Mouse (Mus musculus) myocyte (in vitro differentiated cells): Measurements from ENCODE around the gene Myo9b. TPM values are rescaled to one million over a fixed set of nuclear protein-coding genes. Genes with fewer than 3 reads are reported as not detected.

Experiments used
- polyA plus RNA-seq: library from polyadenylated mRNA; unstranded; fragments of >200 nt; fragmentation: generic; extraction: Trizol; gene quantifications from one replicate; pipeline ENCODE4 v1.2.1, GENCODE M21; 2012; ENCODE audit warnings: missing spikeins

Gene Myo9b
- polyA plus RNA-seq, 1 experiment: 39.6 TPM

Other genes starting within 250 kb of the Myo9b start
- 13.2 TPM for gene Haus8, start 220 bp downstream of the Myo9b start, polyA plus RNA-seq
- gene Use1, start 94.1 kb downstream of the Myo9b start, polyA plus RNA-seq: 180 TPM
- gene Ocel1, start 98.6 kb downstream of the Myo9b start, polyA plus RNA-seq: 15.2 TPM
- 62.3 TPM for gene Nr2f6, start 109.2 kb downstream of the Myo9b start, polyA plus RNA-seq
- 0.02 TPM for gene Ushbp1, start 123.1 kb downstream of the Myo9b start, polyA plus RNA-seq
- gene Babam1, start 124.1 kb downstream of the Myo9b start, polyA plus RNA-seq: 108 TPM
- 1.3 TPM for gene Ankle1, start 133.3 kb downstream of the Myo9b start, polyA plus RNA-seq
- gene Abhd8, start 190.9 kb downstream of the Myo9b start, polyA plus RNA-seq: 67.0 TPM
- 79.0 TPM for gene Mrpl34, start 192.2 kb downstream of the Myo9b start, polyA plus RNA-seq
- gene Dda1, start 196.5 kb downstream of the Myo9b start, polyA plus RNA-seq: 117 TPM
- 27.5 TPM for gene Ano8, start 213.2 kb downstream of the Myo9b start, polyA plus RNA-seq
- 17.5 TPM for gene Gtpbp3, start 215.4 kb downstream of the Myo9b start, polyA plus RNA-seq
- 0.18 TPM for gene Plvap, start 239.0 kb downstream of the Myo9b start, polyA plus RNA-seq